Mouse (Mus musculus) spleen, embryonic (tissue): Measurements from ENCODE around the gene 1300017J02Rik.

Experiments
- CTCF ChIA-PET: fragments of 350-600 bp; sonication (Branson Sonifier 250); formaldehyde crosslinking; loops from one replicate; lab custom pipeline; 2022; lab: Charles Lee

The 1300017J02Rik gene

DNA sequence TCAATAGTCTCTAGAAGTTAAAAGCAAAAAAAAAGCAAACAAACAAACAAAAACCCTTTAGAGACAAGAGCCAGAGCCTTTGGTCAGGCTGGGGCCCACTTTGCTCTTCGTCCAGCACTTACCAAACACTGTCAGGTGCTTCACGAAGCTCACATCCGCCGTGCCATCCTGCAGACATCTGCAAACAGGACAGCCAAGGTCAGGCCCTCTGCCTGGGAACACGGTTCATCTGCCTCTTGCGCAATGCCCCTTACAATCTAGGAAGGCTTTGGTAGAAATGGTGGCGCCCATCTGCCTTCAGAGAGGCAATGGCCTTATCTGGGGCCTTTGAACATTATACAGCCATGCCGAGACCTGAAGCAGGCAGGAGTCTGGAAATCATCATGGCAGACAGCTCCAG, 30.1 kb downstream of the 1300017J02Rik start:
- CTCF ChIA-PET = no interaction called here

- CTCF ChIA-PET = no interaction called here
These were observed 33.8 kb downstream of the 1300017J02Rik start for GRCm38 (mm10) chr9:103271104-103271503.

DNA sequence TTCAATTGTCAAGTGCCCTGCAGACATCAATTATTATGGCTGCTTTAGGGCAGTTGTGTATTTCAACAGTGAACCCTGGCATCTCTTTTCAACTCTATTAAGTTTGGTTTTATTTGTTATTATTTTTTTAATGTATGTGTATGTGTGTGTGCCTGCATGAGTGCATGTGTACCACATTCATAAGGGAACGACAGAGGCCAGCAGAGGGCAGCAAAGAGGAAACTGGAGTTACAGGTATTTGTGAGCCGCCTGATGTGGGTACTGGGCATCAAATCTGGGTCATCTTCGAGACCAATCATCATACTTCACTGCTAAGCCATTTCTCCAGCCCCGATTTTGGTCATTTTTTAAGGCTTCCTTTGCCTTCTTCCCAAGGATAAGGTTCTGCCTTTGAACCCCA, 39.1 kb downstream of the 1300017J02Rik start:
- CTCF ChIA-PET = no interaction called here

- CTCF ChIA-PET = no interaction called here
These were observed 52.0 kb downstream of the 1300017J02Rik start for GRCm38 (mm10) chr9:103252906-103253305.

DNA sequence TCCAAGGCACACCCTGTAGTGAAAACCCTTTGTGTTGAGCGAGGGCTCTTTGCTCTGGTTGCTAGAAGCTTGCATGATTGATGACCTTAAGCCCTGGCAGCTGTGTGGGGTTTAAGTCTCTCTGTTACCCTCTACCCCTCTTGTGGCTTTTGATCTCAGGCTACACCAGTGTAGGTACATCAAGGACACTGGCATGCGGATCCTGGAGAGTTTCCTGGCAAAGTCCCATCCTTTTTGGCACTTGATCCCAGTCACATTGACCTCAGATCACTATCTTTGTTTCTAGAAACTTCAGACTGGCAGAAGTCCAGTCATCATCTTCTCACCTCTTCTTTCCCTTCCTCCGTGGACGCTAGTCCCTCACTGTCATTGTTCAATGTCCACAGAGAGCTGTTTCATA, 56.3 kb downstream of the 1300017J02Rik start:
- CTCF ChIA-PET = no interaction called here

DNA sequence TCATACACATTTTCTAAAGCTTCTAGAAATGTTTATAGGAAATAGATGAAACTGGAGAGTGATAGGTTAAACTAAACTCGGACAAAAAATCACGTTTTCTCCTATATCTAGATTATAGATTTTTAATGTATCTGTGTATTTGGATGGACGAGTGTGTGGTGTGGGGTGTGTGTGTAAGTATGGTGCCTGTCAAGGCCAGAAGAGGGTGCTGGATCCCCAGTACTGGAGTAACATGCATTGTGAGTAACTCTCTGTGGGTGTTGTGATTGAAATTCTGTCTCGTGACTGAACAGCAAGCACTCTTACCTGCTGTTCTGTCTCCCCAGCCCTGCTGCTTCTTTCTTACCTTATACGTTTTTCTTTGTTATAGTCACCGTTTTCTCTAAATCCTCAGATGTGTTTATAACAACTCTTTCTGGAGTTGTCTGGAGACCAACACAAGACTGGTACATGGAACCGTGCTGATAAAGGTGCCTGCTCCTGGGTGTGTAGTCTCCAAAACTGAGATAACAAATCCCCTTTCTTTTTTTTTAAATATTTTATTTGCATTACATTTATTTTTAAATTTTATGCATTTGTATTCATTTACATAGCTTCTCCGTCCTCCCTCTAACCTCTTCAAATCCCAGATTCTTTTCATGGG, 58.2 kb downstream of the 1300017J02Rik start:
- CTCF ChIA-PET = interaction anchor here (0.6 kb wide), 1 partner anchor 31 kb away, joined by 3 read pairs; no protein-coding TSS in a partner anchor

- CTCF ChIA-PET = no interaction called here
These were observed 61.2 kb downstream of the 1300017J02Rik start for GRCm38 (mm10) chr9:103243640-103244039.

DNA sequence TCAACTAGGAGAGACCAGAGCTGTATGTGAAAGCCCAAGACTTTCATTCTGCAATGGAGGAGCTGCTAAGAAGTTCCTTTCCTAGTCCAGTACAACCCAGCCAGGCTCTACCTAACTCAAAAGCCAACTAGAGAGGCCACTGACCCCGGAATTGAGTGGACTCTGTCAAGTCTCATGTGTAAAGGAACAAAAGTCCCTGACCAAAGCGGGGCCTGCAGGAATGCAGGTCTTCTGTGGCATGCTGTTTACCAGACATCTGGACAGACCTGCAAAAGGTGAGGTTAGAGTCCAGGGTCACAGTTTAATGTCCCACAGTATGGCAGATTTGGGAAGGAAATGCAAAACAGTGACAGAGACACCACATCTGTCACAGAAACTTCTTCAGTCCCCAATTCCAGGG, 63.7 kb downstream of the 1300017J02Rik start:
- CTCF ChIA-PET = no interaction called here

- CTCF ChIA-PET = interaction anchor here (0.7 kb wide), 1 partner anchor 325 kb away, joined by 3 read pairs; no protein-coding TSS in a partner anchor
These were observed 65.4 kb downstream of the 1300017J02Rik start for GRCm38 (mm10) chr9:103239471-103239870.

DNA sequence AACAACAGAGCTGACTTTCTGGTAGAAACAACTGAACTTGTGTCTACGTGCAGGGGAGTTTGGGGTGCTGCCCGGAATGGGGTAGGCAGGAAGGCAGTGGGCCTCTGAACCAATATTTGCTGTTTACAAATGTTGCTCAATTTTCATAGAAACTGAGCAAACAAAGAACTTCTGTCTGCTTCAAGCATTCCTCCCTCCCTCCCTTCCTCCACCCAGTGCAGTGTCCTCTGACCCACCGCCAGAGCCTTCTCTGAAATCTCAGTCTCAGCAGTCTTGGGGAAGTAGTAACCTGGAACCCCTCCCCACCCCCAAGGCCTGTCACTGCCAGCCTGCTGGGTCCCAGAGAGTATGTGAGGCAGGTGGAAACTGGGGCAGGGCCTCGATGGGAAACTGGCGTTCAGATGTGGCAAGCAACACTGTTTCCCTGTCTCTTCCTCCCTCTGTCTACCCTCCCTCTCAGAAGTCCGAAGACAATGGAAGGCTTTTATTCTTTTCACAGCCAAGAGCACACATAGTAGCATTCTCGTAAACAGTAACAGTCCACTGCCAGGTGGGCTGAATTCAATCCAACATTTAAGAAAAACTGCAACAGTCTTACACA, 70.2 kb downstream of the 1300017J02Rik start:
- CTCF ChIA-PET = no interaction called here

DNA sequence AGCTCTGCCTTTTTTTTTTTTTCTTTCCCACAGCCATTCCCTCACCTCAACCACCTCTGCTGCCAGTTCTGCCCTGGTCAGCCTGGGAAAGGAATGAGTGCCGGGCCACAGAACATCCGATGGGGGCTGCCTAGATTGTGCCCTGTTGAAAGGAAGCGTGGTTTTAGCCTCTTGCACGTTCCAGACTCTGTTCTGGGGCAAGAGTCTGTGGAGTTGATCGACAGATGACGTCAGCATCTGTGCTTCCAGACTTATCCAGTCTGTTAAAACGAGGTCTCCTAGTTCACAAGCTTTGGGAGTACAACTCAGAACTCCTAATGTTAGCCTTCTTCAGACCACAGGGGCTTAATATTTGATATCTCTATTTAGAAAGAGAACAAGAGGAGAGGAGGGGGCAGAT, 70.8 kb downstream of the 1300017J02Rik start:
- CTCF ChIA-PET = no interaction called here

DNA sequence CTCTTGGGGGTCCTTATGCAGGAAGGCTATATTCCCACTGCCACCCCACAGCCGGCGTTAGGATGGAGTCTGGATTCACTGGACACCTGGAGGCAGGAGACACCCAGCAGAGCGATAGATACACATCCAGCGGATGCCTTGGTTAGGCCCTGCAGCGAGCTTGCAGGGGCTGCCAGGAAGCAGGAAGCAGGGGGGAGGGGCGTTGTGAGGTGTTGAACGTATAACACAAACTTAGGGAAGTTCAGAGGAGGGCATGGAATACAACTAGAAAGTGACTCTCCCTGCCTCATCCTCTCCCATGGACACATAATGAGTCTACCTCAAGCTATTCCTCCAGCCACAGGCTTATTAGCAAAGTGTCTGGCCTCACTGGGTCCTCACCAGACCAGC, 71.9 kb downstream of the 1300017J02Rik start:
- CTCF ChIA-PET = no interaction called here

DNA sequence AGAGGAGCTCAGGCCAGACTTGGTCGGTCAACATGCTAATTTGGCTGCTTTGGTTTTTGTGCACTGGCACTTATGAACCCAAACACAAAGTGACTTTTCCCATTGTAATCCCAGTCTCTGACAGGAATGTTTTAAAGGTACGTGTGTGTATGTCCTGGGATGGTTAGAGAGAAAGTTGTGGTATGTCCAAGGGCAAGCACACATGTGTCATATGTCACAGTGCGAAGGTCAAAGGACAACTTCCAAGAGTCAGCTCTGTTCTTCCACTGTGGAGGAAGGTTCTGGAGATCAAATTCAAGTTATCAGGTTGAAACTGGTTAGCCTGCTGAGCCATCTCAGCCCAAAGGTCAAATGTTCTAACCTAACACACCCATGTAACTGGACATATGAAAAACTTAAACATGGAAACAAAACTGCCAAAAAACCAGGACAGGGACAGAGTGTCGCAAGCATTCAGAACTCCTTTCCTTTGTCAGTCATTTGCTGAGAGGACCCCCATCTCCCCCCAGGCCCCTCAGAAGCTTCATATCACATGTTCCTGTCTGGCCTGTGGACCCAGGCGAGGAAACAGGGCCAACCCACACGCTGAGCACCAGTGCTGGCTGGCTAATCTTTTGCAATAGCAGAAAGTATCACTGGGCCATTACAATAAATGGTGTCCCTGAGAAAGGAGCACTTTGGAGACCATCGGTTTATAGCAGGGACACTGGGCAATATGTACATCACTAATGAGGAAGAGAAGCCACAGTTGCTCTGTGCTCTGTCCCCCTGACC, 72.5 kb downstream of the 1300017J02Rik start:
- CTCF ChIA-PET = no interaction called here

DNA sequence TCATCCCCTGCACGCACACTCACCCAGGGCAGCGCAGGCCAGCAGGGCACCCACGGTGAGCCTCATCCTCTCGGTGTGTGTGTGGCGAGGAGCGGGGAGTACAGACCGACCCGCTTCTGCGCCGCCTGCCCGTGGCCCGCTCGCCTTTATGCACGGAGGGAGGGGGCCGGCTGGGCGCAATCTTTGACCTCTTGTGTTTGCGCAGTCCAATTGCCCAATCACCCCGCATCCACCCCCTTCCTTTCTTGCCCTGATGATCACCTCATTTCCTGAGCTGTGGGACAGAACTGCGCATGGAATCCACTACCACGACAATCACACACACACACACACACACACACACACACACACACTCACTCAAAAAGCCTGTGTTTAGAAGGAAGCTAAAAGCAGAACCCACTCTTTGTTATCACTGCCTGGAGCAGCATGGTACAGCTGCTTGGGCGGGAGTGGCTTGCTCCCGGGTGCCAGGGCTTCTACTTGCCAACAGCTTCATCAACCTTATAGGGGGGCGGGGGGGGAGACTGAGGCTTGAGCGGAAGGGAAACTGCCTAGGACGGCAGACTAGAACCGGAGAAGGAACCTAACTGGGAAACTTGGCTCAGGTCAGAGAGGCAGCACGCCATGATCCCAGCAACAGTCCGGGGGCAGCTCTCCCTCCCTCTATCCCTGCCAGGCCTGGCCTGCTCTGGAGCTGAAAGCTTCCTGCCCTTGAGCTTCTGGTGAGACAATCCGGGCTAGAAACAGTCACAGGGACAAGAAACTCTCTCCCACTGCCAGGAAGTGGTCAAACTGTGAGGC, 74.5 kb downstream of the 1300017J02Rik start, which contains the start of the genes Gm20425 and Trf:
Gm20425 (minus strand) TSS at position 157 of the 801 bp plus-strand sequence.
Trf (minus strand) TSS at position 294 of the 801 bp plus-strand sequence.
- CTCF ChIA-PET = no interaction called here

DNA sequence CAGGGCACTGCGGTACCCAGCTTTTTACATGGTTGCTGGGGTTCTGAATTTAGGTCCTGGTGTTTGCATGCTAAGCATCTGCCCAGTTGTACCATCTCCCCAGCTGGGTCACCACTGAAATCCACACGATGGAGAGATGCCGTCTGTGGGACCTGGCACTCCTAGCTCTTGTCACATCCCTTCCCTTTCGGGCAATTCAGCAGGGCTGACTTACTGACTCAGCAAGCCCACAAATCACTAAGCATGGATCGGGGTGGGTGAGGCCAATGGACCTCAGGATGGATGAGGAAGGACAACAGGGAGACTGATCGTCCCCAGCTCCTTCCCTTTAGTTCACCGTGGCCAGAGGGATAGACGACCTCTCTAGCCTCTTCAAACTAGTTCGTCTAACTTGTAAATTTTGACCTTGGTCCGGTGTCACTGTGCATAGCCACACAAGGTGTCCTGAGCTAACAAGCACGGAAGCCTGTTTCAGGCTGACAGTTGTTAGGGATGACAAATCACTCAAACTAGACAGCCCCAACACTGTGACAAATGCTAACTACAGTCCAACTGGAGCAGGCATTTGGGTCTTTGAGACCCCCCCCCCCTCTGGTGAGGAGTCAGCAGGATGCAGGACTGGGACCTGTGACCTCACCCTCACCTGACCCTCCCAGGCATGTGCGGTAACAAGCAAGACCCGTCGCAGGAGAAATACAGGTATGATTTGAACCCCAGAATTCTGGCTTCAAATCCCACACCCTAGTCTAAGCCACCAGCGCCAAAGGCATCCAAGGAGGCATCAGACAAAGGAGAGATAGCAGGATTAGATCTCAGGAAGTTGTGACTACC, 75.6 kb downstream of the 1300017J02Rik start:
- CTCF ChIA-PET = no interaction called here

GRCm38 (mm10) chr9:103228370-103229003, 76.4 kb downstream of the 1300017J02Rik start:
- CTCF ChIA-PET = no interaction called here

DNA sequence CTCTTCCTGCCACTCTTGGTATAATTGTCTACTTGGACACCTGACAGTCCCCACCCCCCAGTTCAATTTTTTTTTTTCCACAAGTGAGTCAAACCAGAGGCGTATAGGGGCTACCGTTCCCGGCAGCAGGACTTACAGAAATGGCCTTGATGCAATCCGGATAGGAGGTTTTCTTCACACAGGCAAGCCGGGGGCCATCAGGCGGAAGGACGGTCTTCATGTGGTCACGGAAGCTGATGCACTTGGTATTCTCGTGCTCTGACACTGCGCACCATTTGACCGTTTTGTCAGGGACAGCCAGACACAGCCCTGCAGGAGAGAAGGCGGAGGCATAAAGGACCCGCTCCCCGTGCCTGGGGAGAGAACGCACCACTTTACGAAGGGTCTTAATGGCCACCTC, 77.1 kb downstream of the 1300017J02Rik start:
- CTCF ChIA-PET = no interaction called here

GRCm38 (mm10) chr9:103226806-103227205, 78.1 kb downstream of the 1300017J02Rik start:
- CTCF ChIA-PET = no interaction called here

DNA sequence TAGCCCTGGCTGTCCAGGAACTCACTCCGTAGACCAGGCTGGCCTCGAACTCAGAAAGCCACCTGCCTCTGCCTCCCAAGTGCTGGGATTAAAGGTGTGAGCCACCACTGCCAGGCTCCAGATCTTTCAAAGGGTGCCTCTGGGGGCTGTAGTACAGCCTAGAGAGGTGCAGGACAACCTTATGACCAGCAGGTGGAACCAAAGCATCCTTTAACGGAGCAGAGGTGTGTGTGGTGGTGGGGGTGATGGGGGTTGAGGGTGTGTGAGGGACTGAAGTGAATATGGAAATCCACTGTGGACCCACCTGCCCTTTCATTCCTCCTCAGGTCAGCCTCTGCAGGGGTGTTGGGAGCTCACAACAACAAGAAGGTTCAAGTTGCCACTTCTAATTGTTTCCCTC, 79.4 kb downstream of the 1300017J02Rik start:
- CTCF ChIA-PET = no interaction called here

DNA sequence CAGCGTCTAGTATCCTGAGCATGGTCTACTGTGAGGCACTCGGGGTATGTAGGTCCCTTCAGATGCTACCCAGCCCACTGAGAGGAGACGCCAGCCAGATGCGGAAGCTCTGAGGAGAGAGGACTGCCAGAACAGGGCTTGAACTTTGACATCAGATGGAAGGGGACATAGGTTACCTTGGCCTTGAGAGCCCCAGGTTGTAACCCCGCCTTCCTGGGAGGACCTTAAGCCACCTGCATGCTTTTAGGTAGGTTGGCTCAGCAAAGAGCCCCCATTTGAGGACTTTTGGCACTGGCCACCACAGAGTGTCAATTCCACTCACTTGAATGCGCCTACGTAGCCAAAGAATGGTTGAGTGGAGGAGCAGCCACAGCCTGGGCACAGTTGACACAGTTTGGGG, 80.2 kb downstream of the 1300017J02Rik start:
- CTCF ChIA-PET = no interaction called here
